Mouse (Mus musculus) induced T-regulatory cell, adult 2 months (primary cell): ENCODE measurements around the gene Tnpo1.

ENCODE experiments used
- DNase-seq: peaks from one replicate; pipeline ENCODE4 v3.0.0-alpha.2; 2012; ENCODE audit warnings: low read depth

Tnpo1 gene

GRCm38 (mm10) chr13:98924897-98925485 lies 1.2 kb downstream of the Tnpo1 start:
- DNase-seq = no peak

GRCm38 (mm10) chr13:98922806-98923205 lies 3.4 kb downstream of the Tnpo1 start:
- no peak for DNase-seq

GRCm38 (mm10) chr13:98921276-98921675 lies 4.9 kb downstream of the Tnpo1 start:
- no peak for DNase-seq

GRCm38 (mm10) chr13:98920300-98920699 lies 5.9 kb downstream of the Tnpo1 start:
- no peak for DNase-seq

GRCm38 (mm10) chr13:98919695-98920094 lies 6.5 kb downstream of the Tnpo1 start:
- DNase-seq = no peak

- no peak for DNase-seq
Observed at GRCm38 (mm10) chr13:98917851-98918250, 8.3 kb downstream of the Tnpo1 start.

GRCm38 (mm10) chr13:98915591-98915990 lies 10.6 kb downstream of the Tnpo1 start:
- no peak for DNase-seq

- DNase-seq = no peak
Observed at GRCm38 (mm10) chr13:98914844-98915212, 11.4 kb downstream of the Tnpo1 start.

- no peak for DNase-seq
Observed at GRCm38 (mm10) chr13:98914010-98914843, 12.0 kb downstream of the Tnpo1 start.

- DNase-seq = no peak
Observed at GRCm38 (mm10) chr13:98913196-98913595, 13.0 kb downstream of the Tnpo1 start.

- DNase-seq = peak; percentile 27
Observed at GRCm38 (mm10) chr13:98912602-98913001, 13.6 kb downstream of the Tnpo1 start.

GRCm38 (mm10) chr13:98910801-98911200 lies 15.4 kb downstream of the Tnpo1 start:
- no peak for DNase-seq

GRCm38 (mm10) chr13:98904608-98905007 lies 21.6 kb downstream of the Tnpo1 start:
- DNase-seq = no peak

GRCm38 (mm10) chr13:98902366-98903025 lies 23.7 kb downstream of the Tnpo1 start:
- DNase-seq = peak; percentile 20

- no peak for DNase-seq
Observed at GRCm38 (mm10) chr13:98899550-98899949, 26.6 kb downstream of the Tnpo1 start.

GRCm38 (mm10) chr13:98897577-98897976 lies 28.6 kb downstream of the Tnpo1 start:
- DNase-seq = no peak

GRCm38 (mm10) chr13:98896434-98897126 lies 29.6 kb downstream of the Tnpo1 start:
- peak; percentile 82 for DNase-seq

GRCm38 (mm10) chr13:98896013-98896412 lies 30.2 kb downstream of the Tnpo1 start:
- DNase-seq = no peak

- no peak for DNase-seq
Observed at GRCm38 (mm10) chr13:98894900-98895299, 31.3 kb downstream of the Tnpo1 start.

- DNase-seq = no peak
Observed at GRCm38 (mm10) chr13:98891443-98891842, 34.7 kb downstream of the Tnpo1 start.

- DNase-seq = peak; percentile 82
Observed at GRCm38 (mm10) chr13:98890871-98891219, 35.3 kb downstream of the Tnpo1 start.

GRCm38 (mm10) chr13:98890137-98890870 lies 35.9 kb downstream of the Tnpo1 start:
- peak; percentile 73 for DNase-seq
